Mouse (Mus musculus) lung, postnatal 0 days (tissue): ENCODE measurements around the gene Itpripl1. TPM values are rescaled to one million over a fixed set of nuclear protein-coding genes. Genes with fewer than 3 reads are reported as not detected.
"Not testable (repeated sequence)": the region's sequence is repeated elsewhere in the genome, so short reads cannot be mapped to it uniquely, and the experiment has no call there.

ENCODE experiments used
- ATAC-seq: fragments of 200-750 bp; cut with Nextera tagmentation; 2 replicates; pipeline ENCODE4 v1.8.0; 2017; ENCODE audit warnings: moderate library complexity
- DNase-seq: peaks from one replicate; pipeline ENCODE4 v3.0.0-alpha.2; 2016; ENCODE audit warnings: low spot score
- H3K27ac ChIP-seq: fragments of 300-500 bp; sonication (generic); 2 replicates; pipeline ENCODE4 v1.5.1; 2014; ENCODE audit warnings: antibody characterized with exemption, mild to moderate bottlenecking, low read length, mixed read lengths
- H3K27me3 ChIP-seq: fragments of 300-500 bp; sonication (generic); replicated peaks from 2 replicates; pipeline ENCODE4 v1.6.1; 2014; ENCODE audit warnings: low read length, mixed read lengths; ENCODE audit not compliant: insufficient read depth
- H3K36me3 ChIP-seq: fragments of 300-500 bp; sonication (generic); 2 replicates; pipeline ENCODE4 v1.6.1; 2014; ENCODE audit warnings: low read length, mixed read lengths; ENCODE audit not compliant: insufficient read depth
- H3K4me1 ChIP-seq: fragments of 300-500 bp; sonication (generic); 2 replicates; pipeline ENCODE4 v1.6.1; 2014; ENCODE audit warnings: antibody characterized with exemption, low read depth, low read length, mixed read lengths; ENCODE audit not compliant: insufficient read depth
- H3K4me2 ChIP-seq: fragments of 300-500 bp; sonication (generic); replicated peaks from 2 replicates; pipeline ENCODE4 v1.6.1; 2014; ENCODE audit warnings: low read depth, mild to moderate bottlenecking, low read length, moderate library complexity, mixed read lengths
- H3K4me3 ChIP-seq: fragments of 300-500 bp; sonication (generic); 2 replicates; pipeline ENCODE4 v1.5.1; 2014; ENCODE audit warnings: low read depth, low read length
- H3K9ac ChIP-seq: fragments of 300-500 bp; sonication (generic); replicated peaks from 2 replicates; pipeline ENCODE4 v1.6.1; 2014; ENCODE audit warnings: low read depth, mild to moderate bottlenecking
- H3K9me3 ChIP-seq: fragments of 300-500 bp; sonication (generic); 2 replicates; pipeline ENCODE4 v1.6.1; 2016; ENCODE audit warnings: low read length, mixed read lengths
- CTCF ChIP-seq: IDR thresholded peaks from 2 replicates; pipeline ENCODE4 v1.5.1; 2016; ENCODE audit warnings: antibody characterized with exemption, mild to moderate bottlenecking
- EP300 ChIP-seq: IDR thresholded peaks from 2 replicates; pipeline ENCODE4 v1.6.1; 2016; ENCODE audit warnings: antibody characterized with exemption, mild to moderate bottlenecking, control low read depth
- WGBS: fragments of 180-500 bp; shearing (Covaris S2); extraction: QIAGEN DNeasy Blood & Tissue Kit; methylation state at CpG from one replicate; pipeline ENCODE4 v1.1.7; 2014; 5-methylcytosine and 5-hydroxymethylcytosine counted together
- polyA plus RNA-seq: library from polyadenylated mRNA; unstranded; fragments of >200 nt; fragmentation: Nextera tagmentation; extraction: Ambion mirVana; gene quantifications from 2 replicates; pipeline ENCODE4 v1.2.1, GENCODE M21; 2015

The Itpripl1 gene
- 21.5 and 24.5 TPM in 2 replicates for polyA plus RNA-seq

DNA sequence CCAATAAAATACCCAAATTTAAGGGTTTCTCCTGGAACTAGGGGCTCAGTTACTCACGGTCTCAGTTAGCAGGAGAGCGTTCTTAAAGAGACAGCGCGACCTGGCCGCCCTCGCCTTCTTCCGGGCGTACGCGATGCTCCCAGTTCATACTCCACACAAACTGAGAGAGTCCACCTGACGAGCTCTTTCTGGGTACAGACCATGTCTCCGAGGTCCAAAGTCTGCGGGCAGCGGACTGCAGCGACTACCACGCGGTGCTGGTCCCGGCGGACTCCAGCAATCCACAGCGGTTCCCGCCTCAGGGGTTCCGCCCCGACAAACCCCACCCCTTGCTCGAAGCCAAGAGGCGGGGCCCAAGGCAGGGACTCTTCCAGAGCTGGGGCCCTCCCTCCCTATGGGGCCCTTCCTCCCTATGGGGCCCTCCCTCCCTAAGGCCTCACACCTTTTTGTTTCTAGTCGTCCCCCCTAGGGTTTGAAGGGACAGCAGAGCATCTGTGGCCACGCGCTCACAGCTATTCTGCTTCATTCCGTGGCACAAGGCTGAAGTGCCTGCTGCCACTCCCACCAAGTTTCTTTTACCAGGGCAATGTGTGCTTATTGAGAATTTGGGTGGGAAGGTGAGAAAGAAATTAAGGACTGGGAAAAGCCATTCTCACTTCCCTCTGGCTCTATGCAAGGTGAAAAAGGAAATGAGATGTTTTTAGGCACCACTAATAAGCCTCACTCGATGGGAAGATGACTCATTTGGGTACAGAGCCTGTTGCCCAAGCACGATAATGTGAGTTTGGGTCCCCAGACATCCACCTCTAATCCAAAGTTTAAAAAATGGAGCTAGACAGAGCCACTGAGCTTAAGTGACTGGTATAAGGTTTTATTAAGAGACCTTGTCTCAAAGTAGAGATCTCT lies at the start of gene Itpripl1:
TSS of gene Itpripl1 (minus strand) at position 285 of the 906 bp plus-strand sequence.
- no peaks in the 10 kb centered on the region for H3K27me3 ChIP-seq
- H3K4me3 ChIP-seq, result peak within 1 kb of the TSS; percentile 56
- 3% methylated on average over 31 of the region's 31 CpGs for WGBS
- peak within 1 kb of the TSS; percentile 55 for H3K9ac ChIP-seq
- no peak within 1 kb of the TSS for H3K27ac ChIP-seq
- ATAC-seq (peak; percentile 95), DNase-seq (peak; percentile 78)
- no peaks in the 10 kb centered on the region for H3K9me3 ChIP-seq
- H3K4me2 ChIP-seq, result peak within 1 kb of the TSS; percentile 82
- H3K4me1 ChIP-seq, result peaks cover 6% of the 10 kb centered on the region; the same call in 1 of the 2 replicates
- peaks cover 4% of the 10 kb centered on the region; the same call in 1 of the 2 replicates for H3K36me3 ChIP-seq
- TF ChIP-seq EP300 (no peak), CTCF (no peak)

DNA sequence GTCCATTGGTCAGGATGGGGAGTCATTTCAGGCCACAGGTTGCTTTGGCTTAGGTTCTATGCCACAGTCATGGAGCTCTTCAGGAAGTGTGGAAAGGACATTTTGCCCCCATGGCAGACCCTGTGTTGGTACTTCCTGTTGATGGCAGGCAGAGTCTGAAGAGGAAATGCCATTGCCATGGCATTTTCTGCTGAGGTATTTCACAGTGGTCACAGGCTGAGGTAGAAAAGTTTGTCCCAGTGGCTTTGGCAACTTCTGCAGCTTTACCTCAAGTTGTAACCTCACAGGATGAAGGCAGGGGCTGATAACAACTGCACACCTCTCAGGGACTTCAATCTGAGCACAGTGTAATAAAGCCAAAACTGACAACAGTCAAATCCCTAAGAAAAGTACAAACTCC lies 46.3 kb upstream of the Itpripl1 start:
- no peak for DNase-seq
- H3K4me2 ChIP-seq, result no peak overlapping the region

DNA sequence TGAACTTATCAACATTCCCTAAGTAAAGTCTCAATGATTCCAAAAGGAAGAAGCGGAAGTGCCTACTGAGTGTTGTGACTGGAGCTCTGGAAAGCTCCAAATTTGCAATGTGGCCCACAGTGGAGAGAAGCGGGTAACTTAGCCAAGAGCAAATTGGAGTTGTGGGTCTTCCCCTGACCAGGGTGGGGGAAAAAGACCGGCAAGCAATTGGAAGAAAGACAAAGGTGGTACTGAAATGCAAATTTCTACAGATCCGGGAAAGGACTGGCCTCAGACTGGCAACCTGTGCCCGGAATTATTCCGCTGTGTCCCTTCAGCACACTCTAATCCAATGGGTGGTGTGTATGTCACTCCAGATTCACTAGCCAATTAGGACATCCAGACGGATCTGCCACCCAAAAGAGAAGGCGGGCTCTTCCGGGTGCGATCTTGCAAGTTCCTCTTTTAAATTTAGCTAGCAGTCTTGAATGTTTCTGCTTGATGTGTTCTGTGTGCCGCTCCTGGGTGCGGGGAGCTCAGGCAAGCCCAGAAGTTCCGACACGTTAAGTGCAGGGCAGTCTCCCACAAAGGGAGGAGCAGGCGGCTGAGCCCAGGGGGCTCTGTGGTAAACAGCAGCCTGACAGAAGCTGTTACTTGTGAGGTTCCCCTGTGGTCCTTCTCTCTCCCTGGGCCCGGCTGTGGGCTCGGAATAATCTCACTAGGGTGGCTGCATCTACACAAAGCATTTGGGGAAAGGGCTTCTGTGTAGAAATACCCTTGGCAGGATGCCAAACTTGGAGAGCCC lies 39.5 kb upstream of the Itpripl1 start:
- peak; percentile 98 for DNase-seq
- 3% methylated on average over 17 of the region's 17 CpGs for WGBS
- Histone ChIP-seq H3K4me2 (peak overlapping the region; percentile 65), H3K27ac (peak overlapping the region; percentile 73), H3K9me3 (no peaks in the 10 kb centered on the region), H3K4me1 (no peaks in the 10 kb centered on the region), H3K4me3 (peak overlapping the region; percentile 42), H3K9ac (peak overlapping the region; percentile 58), H3K36me3 (no peaks in the 10 kb centered on the region), H3K27me3 (no peaks in the 10 kb centered on the region)
- ATAC-seq, result peak; percentile 100
- no peak for TF ChIP-seq EP300
- no peak for TF ChIP-seq CTCF

More for the DNA sequence above, 46.3 kb upstream of the Itpripl1 start:
- ATAC-seq, result no peak
- H3K27ac ChIP-seq, result no peak overlapping the region
- TF ChIP-seq EP300 (no peak), CTCF (no peak)
- no peaks in the 10 kb centered on the region for H3K36me3 ChIP-seq
- H3K9me3 ChIP-seq, result no peaks in the 10 kb centered on the region
- H3K9ac ChIP-seq, result no peak overlapping the region
- no peaks in the 10 kb centered on the region for H3K27me3 ChIP-seq
- no peaks in the 10 kb centered on the region for H3K4me1 ChIP-seq
- H3K4me3 ChIP-seq, result no peak overlapping the region

DNA sequence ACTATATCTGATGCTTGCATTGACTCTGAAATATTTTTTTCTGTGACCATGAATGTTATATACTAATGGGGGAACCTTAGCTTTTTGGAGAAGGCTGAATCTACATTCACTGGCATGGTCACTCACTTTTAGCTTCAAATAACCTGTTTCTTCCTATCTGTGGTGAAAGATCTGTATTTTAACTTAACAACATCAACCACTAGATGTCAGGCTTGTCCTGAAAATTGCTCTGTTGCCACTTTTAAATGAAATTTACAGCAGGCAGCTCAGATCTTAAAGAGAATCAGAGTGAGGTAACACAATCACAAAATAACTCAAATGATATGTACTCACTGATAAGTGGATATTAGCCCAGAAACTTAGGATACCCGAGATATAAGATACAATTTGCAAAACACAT lies 23.0 kb upstream of the Itpripl1 start:
- not testable (repeated sequence) for H3K36me3 ChIP-seq, H3K27ac ChIP-seq, ATAC-seq, H3K9me3 ChIP-seq, H3K4me2 ChIP-seq, H3K27me3 ChIP-seq, H3K9ac ChIP-seq, H3K4me3 ChIP-seq, H3K4me1 ChIP-seq
- peak; percentile 77 for DNase-seq
- 6% methylated on average over 1 of the region's 1 CpGs for WGBS
- peak; percentile 63 for TF ChIP-seq CTCF

- no peaks in the 10 kb centered on the region for H3K36me3 ChIP-seq
- no peaks in the 10 kb centered on the region for H3K9me3 ChIP-seq
- no peak overlapping the region for H3K4me3 ChIP-seq
- 44% methylated on average over 4 of the region's 4 CpGs for WGBS
- no peaks in the 10 kb centered on the region for H3K27me3 ChIP-seq
- no peak for TF ChIP-seq CTCF
- no peak for TF ChIP-seq EP300
- no peak overlapping the region for H3K27ac ChIP-seq
- H3K4me2 ChIP-seq, result no peak overlapping the region
- no peak overlapping the region for H3K9ac ChIP-seq
- DNase-seq (no peak), ATAC-seq (no peak)
- H3K4me1 ChIP-seq, result no peaks in the 10 kb centered on the region
Observed at GRCm38 (mm10) chr2:127165675-127166074, 22.4 kb upstream of the Itpripl1 start.

DNA sequence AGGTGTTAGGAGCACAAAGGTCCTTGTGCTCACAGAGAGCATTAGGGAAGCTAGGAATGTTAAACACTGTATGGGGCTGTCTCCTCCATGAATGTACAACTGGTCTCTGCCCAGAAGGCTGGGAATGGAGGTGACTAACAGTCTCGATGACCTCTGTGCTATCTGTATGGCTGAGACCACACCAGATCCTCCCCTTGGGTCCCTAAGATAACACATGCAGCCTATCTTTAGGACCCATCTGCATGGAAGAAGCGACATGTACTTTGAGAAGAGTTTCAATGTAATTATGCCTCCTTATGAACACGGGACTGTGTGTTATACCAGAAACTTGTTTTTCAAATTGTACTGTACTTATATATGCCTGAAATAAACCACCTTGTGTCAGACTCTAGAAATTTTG lies 2.5 kb upstream of the Itpripl1 start:
- Histone ChIP-seq H3K4me3 (no peak overlapping the region), H3K4me2 (no peak overlapping the region), H3K9ac (no peak overlapping the region), H3K36me3 (peaks cover 1% of the 10 kb centered on the region; the same call in 1 of the 2 replicates), H3K9me3 (no peaks in the 10 kb centered on the region), H3K4me1 (peaks cover 6% of the 10 kb centered on the region; the same call in 1 of the 2 replicates), H3K27ac (no peak overlapping the region), H3K27me3 (no peaks in the 10 kb centered on the region)
- TF ChIP-seq EP300 (no peak), CTCF (no peak)
- ATAC-seq (no peak), DNase-seq (no peak)
- 79% methylated on average over 3 of the region's 3 CpGs for WGBS
